Mouse (Mus musculus) retina, embryonic 14.5 days (tissue): Measurements from ENCODE around the gene Phb2.

ENCODE experiments used
- DNase-seq: peaks from one replicate; pipeline ENCODE4 v3.0.0-alpha.2; 2015; ENCODE audit warnings: low spot score

The Phb2 gene

GRCm38 (mm10) chr6:124690517-124690916 is 21.6 kb upstream of the Phb2 start:
- DNase-seq, result no peak

- DNase-seq, result no peak
Measured at GRCm38 (mm10) chr6:124693243-124693981, 18.7 kb upstream of the Phb2 start.

- no peak for DNase-seq
Measured at GRCm38 (mm10) chr6:124694166-124694955, 17.8 kb upstream of the Phb2 start.

GRCm38 (mm10) chr6:124696441-124697150 is 15.5 kb upstream of the Phb2 start:
- DNase-seq, result no peak

- DNase-seq, result no peak
Measured at GRCm38 (mm10) chr6:124698751-124699150, 13.4 kb upstream of the Phb2 start.

GRCm38 (mm10) chr6:124699366-124699765 is 12.8 kb upstream of the Phb2 start:
- no peak for DNase-seq

- DNase-seq, result no peak
Measured at GRCm38 (mm10) chr6:124699962-124700610, 12.1 kb upstream of the Phb2 start.

- DNase-seq, result no peak
Measured at GRCm38 (mm10) chr6:124701338-124701737, 10.8 kb upstream of the Phb2 start.

- no peak for DNase-seq
Measured at GRCm38 (mm10) chr6:124702102-124702783, 9.9 kb upstream of the Phb2 start.

GRCm38 (mm10) chr6:124702784-124703103 is 9.4 kb upstream of the Phb2 start:
- DNase-seq, result peak; percentile 78

GRCm38 (mm10) chr6:124703789-124704188 is 8.3 kb upstream of the Phb2 start:
- no peak for DNase-seq

GRCm38 (mm10) chr6:124704417-124704816 is 7.7 kb upstream of the Phb2 start:
- no peak for DNase-seq

GRCm38 (mm10) chr6:124706061-124706627 is 6.0 kb upstream of the Phb2 start:
- DNase-seq, result no peak

GRCm38 (mm10) chr6:124708289-124708889 is 3.7 kb upstream of the Phb2 start:
- DNase-seq, result no peak

- DNase-seq, result no peak
Measured at GRCm38 (mm10) chr6:124712918-124713317, 782 bp downstream of the Phb2 start.

- DNase-seq, result peak; percentile 77
Measured at GRCm38 (mm10) chr6:124716864-124717490, 4.8 kb downstream of the Phb2 start.

GRCm38 (mm10) chr6:124717968-124718367 is 5.8 kb downstream of the Phb2 start:
- no peak for DNase-seq

GRCm38 (mm10) chr6:124718703-124719102 is 6.6 kb downstream of the Phb2 start:
- DNase-seq, result no peak

GRCm38 (mm10) chr6:124719354-124719978 is 7.3 kb downstream of the Phb2 start:
- no peak for DNase-seq

- DNase-seq, result no peak
Measured at GRCm38 (mm10) chr6:124720904-124721303, 8.8 kb downstream of the Phb2 start.
